ENCODE assay signal across 10 mouse cellular contexts in genomic region chr15:83474466-83474836, GRCm38 (mm10). TPM values are rescaled to one million over a fixed set of nuclear protein-coding genes. Genes with fewer than 3 reads are reported as not detected.
DNase-seq lines count a peak whose midpoint lies in the region; ATAC-seq and TF ChIP-seq lines count a peak whose summit lies in the region.
"Had no signal": no experiment of that assay in that cellular context is flagged by ENCODE, and none has a peak within 500 bp of the region (broad histone marks: within the 10 kb centered on the region; RNA-seq: fewer than 3 reads in every experiment).

No protein-coding gene starts in this region.

- 27% methylated on average over 5 of the region's 5 CpGs for WGBS in embryonic facial prominence, embryonic 13.5 days
- WGBS in embryonic facial prominence, embryonic 10.5 days = 42% methylated on average over 5 of the region's 5 CpGs
- WGBS in limb, embryonic 13.5 days = 8% methylated on average over 5 of the region's 5 CpGs
- 45% methylated on average over 5 of the region's 5 CpGs for WGBS in cerebellum, adult 2 months

- 0 out of 2 replicates have a peak overlapping the region, but pooled peaks have one; percentile 5 for H3K27ac ChIP-seq in embryonic facial prominence, embryonic 13.5 days
- no peak overlapping the region for H3K27ac ChIP-seq in embryonic facial prominence, embryonic 10.5 days (replicated peaks)
- H3K27ac ChIP-seq in limb, embryonic 13.5 days = no peak overlapping the region
- no peak overlapping the region for H3K27ac ChIP-seq in cerebellum, adult 2 months (ENCODE audit: insufficient read depth, low read length)

- peaks cover 18% of the 10 kb centered on the region for H3K4me1 ChIP-seq in embryonic facial prominence, embryonic 13.5 days
- peaks cover 32% of the 10 kb centered on the region for H3K4me1 ChIP-seq in embryonic facial prominence, embryonic 10.5 days
- peaks cover 15% of the 10 kb centered on the region for H3K4me1 ChIP-seq in limb, embryonic 13.5 days
- H3K4me1 ChIP-seq in cerebellum, adult 2 months (ENCODE audit: control insufficient read depth, insufficient read depth, low read length) = peaks cover 5% of the 10 kb centered on the region

- no peak for DNase-seq in embryonic facial prominence, embryonic 10.5 days (ENCODE audit: low spot score)
- DNase-seq in 3134 (ENCODE audit: extremely low read depth, insufficient read length, low spot score) (peak; percentile 76), adipocyte (ENCODE audit: low spot score) (peak; percentile 38)
- DNase-seq in cerebellum, adult 2 months = no peak
- DNase-seq in retina, postnatal 1 day = no peak
- DNase-seq in urinary bladder, postnatal 25 days (ENCODE audit: low spot score) = no peak
- DNase-seq: midbrain, embryonic 14.5 days had no signal

- no peak for TF ChIP-seq CTCF in cerebellum, adult 2 months (IDR thresholded peaks at IDR 0.05; ENCODE audit: borderline replicate concordance, insufficient read depth, low read depth, low read length)

- no peaks in the 10 kb centered on the region for H3K27me3 ChIP-seq in embryonic facial prominence, embryonic 13.5 days
- H3K27me3 ChIP-seq in embryonic facial prominence, embryonic 10.5 days (replicated peaks; ENCODE audit: low read depth, poor library complexity, severe bottlenecking) = no peaks in the 10 kb centered on the region
- H3K27me3 ChIP-seq in limb, embryonic 13.5 days = no peaks in the 10 kb centered on the region
- no peaks in the 10 kb centered on the region for H3K27me3 ChIP-seq in cerebellum, adult 2 months (ENCODE audit: control insufficient read depth, insufficient read depth, low read length)

- no peak overlapping the region for H3K4me3 ChIP-seq in embryonic facial prominence, embryonic 13.5 days
- H3K4me3 ChIP-seq in embryonic facial prominence, embryonic 10.5 days = no peak overlapping the region
- H3K4me3 ChIP-seq in limb, embryonic 13.5 days = no peak overlapping the region
- no peak overlapping the region for H3K4me3 ChIP-seq in cerebellum, adult 2 months (replicated peaks; ENCODE audit: insufficient read depth, low read depth, low read length)

- H3K9me3 ChIP-seq in embryonic facial prominence, embryonic 13.5 days = no peaks in the 10 kb centered on the region
- H3K9me3 ChIP-seq in embryonic facial prominence, embryonic 10.5 days = no peaks in the 10 kb centered on the region
- H3K9me3 ChIP-seq in limb, embryonic 13.5 days = no peaks in the 10 kb centered on the region

- no peaks in the 10 kb centered on the region for H3K36me3 ChIP-seq in embryonic facial prominence, embryonic 13.5 days
- H3K36me3 ChIP-seq in embryonic facial prominence, embryonic 10.5 days (replicated peaks) = no peaks in the 10 kb centered on the region
- H3K36me3 ChIP-seq in limb, embryonic 13.5 days = no peaks in the 10 kb centered on the region

- H3K4me2 ChIP-seq in embryonic facial prominence, embryonic 13.5 days = no peak overlapping the region
- peak overlapping the region; percentile 30 for H3K4me2 ChIP-seq in limb, embryonic 13.5 days (replicated peaks)

- TF ChIP-seq POLR2A in cerebellum, adult 2 months (IDR thresholded peaks at IDR 0.05; ENCODE audit: borderline replicate concordance, insufficient read depth, low read length) = no peak

- no peak overlapping the region for H3K9ac ChIP-seq in embryonic facial prominence, embryonic 13.5 days
- peak overlapping the region; percentile 25; the same call in 1 of the 2 replicates for H3K9ac ChIP-seq in limb, embryonic 13.5 days

- no peak for ATAC-seq in embryonic facial prominence, embryonic 13.5 days (ENCODE audit: insufficient number of reproducible peaks, insufficient read depth, low FRiP score, low TSS enrichment, low read depth)
- ATAC-seq in limb, embryonic 13.5 days (ENCODE audit: low FRiP score, low read depth) = no peak
- ATAC-seq: forebrain, embryonic 16.5 days had no signal

RNA-seq across cellular contexts. Expression of gene Pacsin2, which starts 10.0 kb away (rescaled TPM):
- polyA plus RNA-seq in embryonic facial prominence, embryonic 13.5 days (2015; fragmentation: Nextera tagmentation; extraction: Ambion mirVana) = 49.4 and 49.6 TPM in 2 replicates
- polyA plus RNA-seq in embryonic facial prominence, embryonic 10.5 days (2016; fragmentation: Nextera tagmentation; extraction: Ambion mirVana) = 60.7 and 61.7 TPM in 2 replicates
- polyA plus RNA-seq in limb, embryonic 13.5 days (2015; fragmentation: Nextera tagmentation; extraction: Ambion mirVana) = 51.8 and 53.3 TPM in 2 replicates
- polyA plus RNA-seq in cerebellum, adult 2 months (2012; rRNA removed) = 84.7 and 94.9 TPM in 2 replicates

RNA-seq across cellular contexts. Expression of gene Ttll1, which starts 36.2 kb away (rescaled TPM):
- 21.8 and 22.7 TPM in 2 replicates for polyA plus RNA-seq in embryonic facial prominence, embryonic 13.5 days (2015; fragmentation: Nextera tagmentation; extraction: Ambion mirVana)
- polyA plus RNA-seq in embryonic facial prominence, embryonic 10.5 days (2016; fragmentation: Nextera tagmentation; extraction: Ambion mirVana) = 30.9 and 32.6 TPM in 2 replicates
- polyA plus RNA-seq in limb, embryonic 13.5 days (2015; fragmentation: Nextera tagmentation; extraction: Ambion mirVana) = 23.4 and 25.1 TPM in 2 replicates
- polyA plus RNA-seq in cerebellum, adult 2 months (2012; rRNA removed) = 33.9 and 36.8 TPM in 2 replicates

RNA-seq across cellular contexts. Expression of gene Bik, which starts 52.2 kb away (rescaled TPM):
- 3.6 and 4.0 TPM in 2 replicates for polyA plus RNA-seq in embryonic facial prominence, embryonic 13.5 days (2015; fragmentation: Nextera tagmentation; extraction: Ambion mirVana)
- polyA plus RNA-seq in embryonic facial prominence, embryonic 10.5 days (2016; fragmentation: Nextera tagmentation; extraction: Ambion mirVana) = 2.3 TPM in 2 replicates
- polyA plus RNA-seq in limb, embryonic 13.5 days (2015; fragmentation: Nextera tagmentation; extraction: Ambion mirVana) = 3.5 and 3.7 TPM in 2 replicates
- 0.31 and 0.84 TPM in 2 replicates for polyA plus RNA-seq in cerebellum, adult 2 months (2012; rRNA removed)

Comparison
In these comparisons a context has a peak if more than half of its experiments do, and no peak if none do; other contexts are left out.
1. DNase-seq: peak in 3134 (single experiment) and adipocyte (single experiment); none in embryonic facial prominence, embryonic 10.5 days (single experiment), cerebellum, adult 2 months (0 of 2), retina, postnatal 1 day (single experiment) and urinary bladder, postnatal 25 days (single experiment).